Mouse (Mus musculus): ENCODE measurements around the gene H2afv.

DNA sequence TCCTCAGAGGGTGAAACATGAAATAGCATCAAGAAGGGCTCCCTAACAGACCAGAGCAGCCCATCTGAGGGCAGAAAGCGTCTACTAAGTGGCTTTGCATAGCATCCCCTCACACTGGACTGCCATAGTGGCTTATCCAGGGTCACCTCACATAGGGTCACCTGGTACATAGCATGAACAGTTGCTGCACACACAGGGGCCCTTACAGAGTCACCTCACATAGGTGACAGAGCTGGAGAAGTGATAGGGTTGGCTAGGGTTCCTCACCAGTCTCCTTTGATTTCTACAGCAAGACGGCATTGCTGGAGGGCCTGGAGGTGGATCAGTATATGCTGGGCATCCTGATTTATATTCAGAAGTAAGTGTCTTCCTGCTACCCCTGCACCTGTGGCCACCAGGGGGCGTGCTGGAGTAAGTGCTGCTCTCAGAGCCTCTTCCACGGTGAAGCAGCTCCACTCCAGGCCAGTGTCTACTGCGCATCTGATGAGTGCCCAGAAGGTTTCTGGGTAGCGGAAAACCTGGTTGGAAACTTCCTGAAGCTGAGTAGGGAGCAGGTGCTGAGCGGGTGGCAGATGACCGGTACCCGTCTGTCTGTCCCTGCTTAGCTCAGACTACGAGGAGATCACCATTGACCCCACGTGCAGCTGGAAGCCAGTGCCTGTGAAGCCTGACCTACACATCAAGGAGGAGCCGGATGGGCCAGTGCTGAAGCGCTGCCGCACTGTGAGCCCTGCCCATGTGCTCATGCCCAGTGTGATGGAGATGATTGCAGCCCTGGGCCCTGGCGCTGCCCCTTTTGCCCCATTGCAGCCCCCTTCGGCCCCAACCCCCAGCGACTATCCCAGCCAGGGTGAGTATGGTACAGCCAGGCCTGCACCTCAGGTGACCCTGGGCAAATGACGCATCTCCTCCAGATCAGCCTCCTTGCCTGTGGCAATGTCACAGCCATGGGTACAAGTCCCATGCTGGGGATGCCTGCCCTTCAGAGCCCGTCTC lies 41.4 kb downstream of the H2afv start:
- TF ChIP-seq ZC3H11A (IDR thresholded peaks at IDR 0.05; ENCODE audit: borderline replicate concordance, low read depth, low read length) = no peak
- no peak for TF ChIP-seq CHD2 (IDR thresholded peaks at IDR 0.05; ENCODE audit: low read depth, low read length)
- no peak for TF ChIP-seq MAFK (IDR thresholded peaks at IDR 0.05; ENCODE audit: insufficient read depth, low read depth, low read length)
- TF ChIP-seq ZNF384 (IDR thresholded peaks at IDR 0.05; ENCODE audit: low read depth, low read length) = no peak
- TF ChIP-seq HCFC1 (IDR thresholded peaks at IDR 0.05; ENCODE audit: borderline replicate concordance, insufficient read depth, low read length) = no peak
